Mouse (Mus musculus): ENCODE measurements at regions not wholly inside any gene's neighbourhood (a gene's known extent, or its start where the extent isn't known, plus 50 kb on each side); places are given as distances from the start of the nearest gene placed in this dataset.

- DNase-seq (ENCODE audit: low spot score in 2 of 2): no peak
Observed at GRCm38 (mm10) chr3:151160516-151160915, 277.2 kb upstream of the Adgrl4 start.

- DNase-seq (ENCODE audit: low spot score in 2 of 2): no peak
Observed at GRCm38 (mm10) chr3:151182132-151182531, 255.6 kb upstream of the Adgrl4 start.

DNA sequence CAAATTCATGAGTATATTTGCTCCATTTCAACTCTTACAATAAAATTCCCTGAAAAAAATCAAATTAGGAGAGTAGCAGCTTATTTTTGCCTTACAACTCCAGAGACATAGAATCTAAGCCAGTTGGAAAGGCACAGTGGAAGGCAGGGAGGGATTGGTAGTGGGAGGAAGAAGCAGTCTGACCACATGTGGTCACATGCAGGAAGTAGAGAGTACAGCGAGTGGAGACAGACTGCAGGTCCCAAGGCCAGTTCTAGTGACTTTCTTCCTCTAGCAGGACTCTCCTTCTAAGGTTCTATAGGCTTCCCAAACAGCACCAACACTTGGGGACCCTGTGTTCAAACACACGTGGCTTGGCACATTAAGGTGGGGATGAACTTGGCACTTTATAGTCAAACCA, 245.6 kb upstream of the Adgrl4 start:
- no peak for DNase-seq (ENCODE audit: low spot score in 2 of 2)

DNA sequence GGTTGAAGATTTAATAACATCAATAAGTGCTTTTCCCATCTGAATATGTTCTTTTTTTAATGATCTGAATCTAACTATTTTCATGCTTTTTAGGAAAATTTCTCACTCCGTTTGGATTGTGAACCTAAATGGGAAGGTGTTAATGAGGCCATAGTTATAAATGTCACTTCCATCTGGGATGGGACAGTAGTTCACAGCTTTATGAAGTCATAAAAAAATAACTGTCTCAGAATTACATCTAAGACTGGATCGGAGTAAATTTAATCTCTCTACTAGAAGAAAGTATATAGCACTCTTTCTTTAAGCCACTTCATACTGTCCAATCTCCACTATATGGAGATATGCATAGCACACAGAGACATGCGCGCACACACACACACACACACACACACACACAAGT, 226.7 kb upstream of the Adgrl4 start:
- DNase-seq (ENCODE audit: low spot score in 2 of 2): no peak

DNA sequence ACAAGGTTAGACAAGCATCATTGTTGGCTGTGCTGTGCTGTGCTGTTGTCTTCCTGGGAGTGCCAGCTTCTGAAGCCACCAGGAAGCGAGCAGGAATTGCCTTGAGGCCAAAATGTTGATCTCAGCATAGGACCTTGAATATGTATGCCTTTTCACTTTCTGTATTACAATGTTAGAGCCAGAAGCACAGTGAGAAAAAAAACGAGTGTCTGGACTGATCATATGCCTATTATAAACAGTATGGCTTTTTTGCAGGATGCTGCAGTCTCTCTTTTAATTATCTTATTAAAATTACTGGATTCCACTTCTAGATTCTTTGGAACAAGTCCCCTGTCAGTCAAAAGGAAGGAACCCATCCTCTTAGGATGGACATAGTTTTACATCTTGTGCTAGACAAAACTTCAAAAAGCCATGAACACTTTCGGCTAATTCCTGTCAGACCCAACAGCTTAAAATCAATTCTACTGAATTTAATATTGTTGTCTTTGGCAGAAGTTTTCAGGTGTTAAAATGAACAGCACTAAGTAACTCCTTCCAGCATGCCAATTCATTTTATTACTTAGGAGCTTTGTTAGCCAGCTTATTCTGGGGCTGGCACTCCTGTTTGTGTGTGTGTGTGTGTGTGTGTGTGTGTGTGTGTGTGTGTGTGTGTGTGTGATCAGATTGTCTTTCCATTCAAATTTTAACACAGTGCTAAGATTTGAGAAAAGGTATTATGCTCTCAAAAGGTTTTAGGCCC, 220.8 kb upstream of the Adgrl4 start:
- DNase-seq (ENCODE audit: low spot score in 2 of 2): no peak

DNA sequence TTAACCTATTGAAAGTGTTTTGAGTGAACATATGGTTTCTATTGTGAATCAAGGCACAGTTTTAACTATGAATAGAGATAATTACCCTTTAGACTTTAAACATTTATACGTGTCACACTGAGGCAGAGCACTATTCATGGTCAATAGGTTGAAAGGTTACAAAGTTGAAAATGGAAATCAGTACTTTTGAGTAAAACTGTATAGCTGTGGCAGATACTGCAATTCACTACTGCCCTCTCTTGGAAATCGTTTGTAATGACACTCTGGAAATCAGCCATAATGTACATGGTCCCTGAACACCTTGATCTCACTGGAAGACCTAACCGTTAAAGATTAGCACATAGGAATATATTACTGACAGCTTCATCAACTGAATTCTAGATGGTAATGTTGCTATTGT, 215.3 kb upstream of the Adgrl4 start:
- DNase-seq (ENCODE audit: low spot score in 2 of 2): no peak

GRCm38 (mm10) chr3:151252458-151252857, 185.2 kb upstream of the Adgrl4 start:
- no peak for DNase-seq (ENCODE audit: low spot score in 2 of 2)

DNA sequence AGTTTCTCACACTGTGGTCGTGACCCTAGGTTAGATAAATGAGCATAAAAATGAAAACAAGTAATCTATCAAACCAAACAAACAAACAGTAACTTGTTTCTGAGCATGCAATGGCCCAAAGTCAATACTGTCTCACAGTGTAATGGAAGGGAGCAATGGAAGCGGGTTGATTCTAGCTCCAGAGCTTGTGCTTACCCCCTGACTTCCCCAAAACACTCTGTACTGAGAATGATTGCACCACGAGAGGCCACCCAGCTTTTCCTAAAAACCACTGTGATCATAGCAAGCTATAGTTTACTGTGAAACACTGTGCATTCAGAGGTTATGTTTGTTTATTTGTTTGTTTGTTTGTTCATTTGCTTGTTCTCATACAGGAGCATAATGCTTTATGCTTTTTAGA, 174.9 kb upstream of the Adgrl4 start:
- no peak for DNase-seq (ENCODE audit: low spot score in 2 of 2)

DNA sequence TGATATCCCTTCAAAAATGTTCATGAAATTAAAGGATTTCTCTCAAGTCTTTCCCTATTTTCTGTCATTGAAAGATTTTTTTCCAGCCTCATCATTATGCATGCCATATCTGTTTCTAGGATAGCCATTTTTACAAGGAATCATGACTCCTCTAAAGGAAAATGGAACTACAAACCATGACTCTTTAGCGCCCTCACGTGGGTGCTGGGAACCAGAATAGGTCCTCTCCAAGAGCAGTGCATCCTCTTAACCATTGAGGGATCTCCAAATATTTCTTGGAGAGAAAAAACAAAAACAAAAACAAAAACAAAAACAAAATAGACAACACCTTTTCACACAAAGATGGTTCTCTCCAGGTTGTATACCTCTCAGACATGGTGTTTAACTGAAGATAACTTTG, 172.0 kb upstream of the Adgrl4 start:
- DNase-seq (ENCODE audit: low spot score in 2 of 2): no peak

DNA sequence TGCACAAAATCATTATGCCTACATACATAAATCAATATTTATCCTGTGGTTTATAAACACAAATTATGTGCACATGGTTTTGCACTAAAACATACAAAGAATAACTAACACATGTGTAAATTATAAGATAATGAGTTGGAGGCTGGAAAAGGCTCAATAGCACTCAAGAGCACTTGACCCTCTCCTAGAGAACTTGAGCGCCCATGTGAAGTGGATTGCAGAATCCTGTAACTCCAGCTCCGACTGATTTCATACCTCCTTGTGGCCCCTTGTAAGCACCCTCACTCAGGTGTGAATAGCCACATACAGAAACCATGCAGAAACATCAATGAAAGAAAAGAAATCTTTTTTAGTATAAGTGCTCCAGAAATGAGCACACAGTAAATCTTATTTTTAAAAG, 168.2 kb upstream of the Adgrl4 start:
- no peak for DNase-seq (ENCODE audit: low spot score in 2 of 2)

- no peak for DNase-seq (ENCODE audit: low spot score in 2 of 2)
Observed at GRCm38 (mm10) chr3:151283829-151284228, 153.9 kb upstream of the Adgrl4 start.

- DNase-seq (ENCODE audit: low spot score in 2 of 2): peak in 1 of 2 experiments; percentile 41
Observed at GRCm38 (mm10) chr3:151293981-151294605, 143.6 kb upstream of the Adgrl4 start.

DNA sequence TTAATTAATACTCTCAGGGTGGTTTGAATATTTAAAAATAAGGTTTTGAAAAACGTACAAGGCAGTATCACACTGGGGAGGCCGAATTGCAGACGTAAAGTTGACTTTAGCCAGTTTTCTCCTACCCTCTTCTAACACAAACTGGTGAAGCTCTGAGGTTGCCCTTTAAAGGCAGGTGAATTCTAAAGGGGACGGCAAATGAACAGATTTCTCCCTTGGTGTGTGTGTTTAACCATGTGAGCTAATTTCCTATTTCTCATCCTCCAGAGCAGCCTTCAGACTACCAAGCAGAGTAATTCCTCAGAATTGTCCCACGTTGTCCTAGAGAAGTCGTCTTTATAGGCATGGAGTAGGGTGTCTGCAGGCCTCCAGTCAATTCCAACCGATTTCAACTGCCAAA, 143.1 kb upstream of the Adgrl4 start:
- no peak for DNase-seq (ENCODE audit: low spot score in 2 of 2)

DNA sequence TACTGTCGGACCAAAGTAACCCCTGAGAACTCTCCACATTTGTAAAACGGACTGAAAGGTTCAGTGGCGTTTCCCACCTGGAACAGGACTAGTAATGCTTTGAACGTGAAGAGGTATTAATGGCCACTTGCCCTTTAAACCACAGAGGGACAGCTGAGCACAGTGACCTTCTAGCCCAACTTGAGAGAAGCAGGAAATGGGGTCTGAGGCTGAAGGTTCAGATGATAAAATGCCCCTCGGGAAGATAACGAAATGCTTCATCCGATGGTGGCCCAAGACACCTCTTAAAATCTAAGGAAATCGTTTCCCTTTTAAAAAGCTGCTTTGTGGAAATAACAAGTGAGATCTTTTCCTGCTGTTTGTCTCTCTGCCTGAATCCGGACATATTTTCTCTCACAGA, 142.7 kb upstream of the Adgrl4 start:
- DNase-seq (ENCODE audit: low spot score in 2 of 2): no peak

GRCm38 (mm10) chr3:151298325-151298724, 139.4 kb upstream of the Adgrl4 start:
- no peak for DNase-seq (ENCODE audit: low spot score in 2 of 2)

- no peak for DNase-seq (ENCODE audit: low spot score in 2 of 2)
Observed at GRCm38 (mm10) chr3:151305402-151305801, 132.3 kb upstream of the Adgrl4 start.

GRCm38 (mm10) chr3:151307975-151308374, 129.7 kb upstream of the Adgrl4 start:
- DNase-seq (ENCODE audit: low spot score in 2 of 2): no peak

- DNase-seq (ENCODE audit: low spot score in 2 of 2): no peak
Observed at GRCm38 (mm10) chr3:151323835-151324234, 113.9 kb upstream of the Adgrl4 start.

GRCm38 (mm10) chr3:151329801-151330200, 107.9 kb upstream of the Adgrl4 start:
- DNase-seq (ENCODE audit: low spot score in 2 of 2): no peak

- DNase-seq (ENCODE audit: low spot score in 2 of 2): no peak
Observed at GRCm38 (mm10) chr3:151331906-151332305, 105.8 kb upstream of the Adgrl4 start.

DNA sequence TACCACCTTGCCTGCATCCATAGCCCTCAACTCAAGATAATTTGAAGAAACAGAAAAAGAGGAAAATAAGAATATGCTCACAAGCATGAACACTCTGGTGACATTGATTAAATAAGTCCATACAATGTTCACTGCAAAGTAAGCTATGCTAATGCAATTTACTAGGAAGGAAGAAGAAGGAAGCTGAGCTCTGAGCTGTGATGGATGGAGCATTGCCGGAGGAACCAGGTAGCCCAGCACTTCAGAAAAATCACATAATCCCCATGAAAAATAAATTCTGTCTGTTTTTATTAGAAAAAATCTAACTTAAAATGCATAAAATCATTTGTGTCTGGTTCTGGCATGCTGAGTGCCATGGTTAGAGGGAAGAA, 105.4 kb upstream of the Adgrl4 start:
- no peak for DNase-seq (ENCODE audit: low spot score in 2 of 2)

DNA sequence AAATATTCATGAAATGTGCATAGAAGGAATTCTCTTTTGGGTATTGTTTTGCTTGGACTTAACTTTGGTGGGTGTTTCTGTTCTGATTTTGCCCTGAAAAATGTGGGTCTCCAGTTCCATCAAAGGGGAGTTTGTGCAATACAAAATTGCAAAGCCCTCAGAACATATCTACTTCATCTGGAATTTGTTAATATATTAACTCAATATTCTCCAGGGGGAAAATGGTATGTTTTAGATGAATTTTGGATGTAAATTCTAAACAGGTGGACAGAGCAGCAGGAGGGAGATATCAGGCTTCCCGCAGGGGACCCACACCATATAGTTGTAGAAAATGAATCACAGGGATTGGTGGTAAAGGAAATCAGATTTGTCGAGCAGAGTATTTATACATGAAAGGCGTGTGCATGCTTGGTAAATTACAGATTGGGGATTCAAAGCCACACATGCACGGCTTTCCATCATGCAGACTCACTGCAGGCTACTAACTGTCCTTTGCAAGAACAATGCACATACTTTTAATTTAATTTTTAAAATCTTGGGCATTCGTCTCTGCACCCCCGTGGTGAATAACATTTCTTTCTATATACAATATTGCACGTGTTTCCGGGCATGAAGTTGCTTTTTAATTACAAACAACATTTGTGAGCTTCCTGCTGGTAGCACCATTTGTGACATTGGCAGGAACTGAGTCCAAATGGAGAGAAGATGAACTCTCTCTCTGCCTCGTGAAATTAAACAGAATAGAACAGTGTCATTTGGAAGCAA, 104.8 kb upstream of the Adgrl4 start:
- peak in 1 of 2 experiments; percentile 5 for DNase-seq (ENCODE audit: low spot score in 2 of 2)

DNA sequence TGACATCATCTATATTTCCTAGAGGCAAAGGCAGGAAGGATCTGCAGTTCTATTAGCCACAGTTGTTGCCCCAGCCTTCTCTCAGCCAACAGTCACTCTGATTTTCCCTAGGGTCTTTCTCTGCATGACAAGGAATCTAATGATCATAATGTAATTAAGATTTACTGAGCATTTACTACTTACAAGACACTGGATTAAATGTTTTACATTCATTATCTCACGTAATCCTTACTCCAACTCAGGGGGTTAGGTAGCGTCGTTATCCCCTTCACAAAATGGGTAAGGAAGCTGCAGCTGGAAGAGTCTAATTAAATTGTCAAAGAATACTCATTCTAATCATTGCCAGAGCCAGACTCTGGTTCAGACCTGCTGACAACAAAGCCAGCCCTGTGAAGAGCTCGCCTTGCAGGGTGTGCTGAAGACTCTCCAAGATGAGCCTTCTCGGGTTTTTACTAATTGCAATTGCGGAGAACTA, 103.8 kb upstream of the Adgrl4 start:
- peak in 1 of 2 experiments; percentile 6 for DNase-seq (ENCODE audit: low spot score in 2 of 2)
